Mouse (Mus musculus): Measurements from ENCODE around the gene Hddc3.

The Hddc3 gene

DNA sequence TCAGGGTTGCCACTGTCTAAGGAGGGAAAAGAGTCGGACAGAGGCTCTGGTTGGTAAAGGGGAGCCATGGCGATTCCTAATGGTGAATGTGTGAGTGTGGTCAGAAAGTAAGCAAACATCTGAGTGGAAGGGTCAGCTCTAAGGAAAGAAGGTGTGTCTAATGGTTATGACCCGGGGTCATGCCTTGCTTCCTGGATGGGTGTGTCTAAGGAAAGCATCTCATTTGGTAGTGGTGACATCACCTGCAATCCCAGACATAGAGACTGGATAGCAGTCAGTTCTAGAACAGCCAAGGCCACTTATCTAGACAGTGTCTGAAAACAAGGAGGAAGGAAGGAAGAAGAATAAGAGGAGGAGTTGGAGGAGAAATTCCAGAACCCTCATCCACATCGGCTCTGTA is 8.1 kb upstream of the Hddc3 start:
- DNase-seq (ENCODE audit: low read depth, low spot score) = no peak

- DNase-seq (ENCODE audit: low read depth, low spot score) = no peak
These were observed 6.0 kb upstream of the Hddc3 start for GRCm38 (mm10) chr7:80336932-80337331.

GRCm38 (mm10) chr7:80339371-80339770 is 3.5 kb upstream of the Hddc3 start:
- DNase-seq (ENCODE audit: low read depth, low spot score) = peak; percentile 67

GRCm38 (mm10) chr7:80339793-80340628 is 2.9 kb upstream of the Hddc3 start:
- peak; percentile 98 for DNase-seq (ENCODE audit: low read depth, low spot score)

GRCm38 (mm10) chr7:80340793-80341192 is 2.1 kb upstream of the Hddc3 start, which contains the start of gene Unc45a:
TSS of gene Unc45a (minus strand) at chr7:80341005.
- DNase-seq (ENCODE audit: low read depth, low spot score) = peak; percentile 86

DNA sequence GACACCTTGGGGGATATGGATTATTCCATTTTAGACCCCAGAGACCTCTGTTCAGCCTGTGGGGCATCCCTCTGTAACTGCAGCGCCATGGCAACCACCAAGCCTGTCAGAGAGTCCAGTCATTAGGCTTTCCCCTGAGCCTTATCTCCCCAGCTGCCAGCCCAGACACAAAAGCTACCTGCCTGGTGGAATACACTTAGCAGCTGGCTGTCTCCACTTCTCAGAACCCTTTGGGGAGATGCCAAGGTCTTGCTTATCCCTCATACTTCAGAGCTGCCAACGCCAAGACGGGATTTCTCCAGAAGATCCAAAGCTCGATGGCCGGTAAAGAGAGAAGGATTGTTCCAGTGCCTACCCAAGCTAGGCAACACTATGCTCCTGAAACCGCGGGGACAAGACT is 1.1 kb upstream of the Hddc3 start:
- no peak for DNase-seq (ENCODE audit: low read depth, low spot score)

DNA sequence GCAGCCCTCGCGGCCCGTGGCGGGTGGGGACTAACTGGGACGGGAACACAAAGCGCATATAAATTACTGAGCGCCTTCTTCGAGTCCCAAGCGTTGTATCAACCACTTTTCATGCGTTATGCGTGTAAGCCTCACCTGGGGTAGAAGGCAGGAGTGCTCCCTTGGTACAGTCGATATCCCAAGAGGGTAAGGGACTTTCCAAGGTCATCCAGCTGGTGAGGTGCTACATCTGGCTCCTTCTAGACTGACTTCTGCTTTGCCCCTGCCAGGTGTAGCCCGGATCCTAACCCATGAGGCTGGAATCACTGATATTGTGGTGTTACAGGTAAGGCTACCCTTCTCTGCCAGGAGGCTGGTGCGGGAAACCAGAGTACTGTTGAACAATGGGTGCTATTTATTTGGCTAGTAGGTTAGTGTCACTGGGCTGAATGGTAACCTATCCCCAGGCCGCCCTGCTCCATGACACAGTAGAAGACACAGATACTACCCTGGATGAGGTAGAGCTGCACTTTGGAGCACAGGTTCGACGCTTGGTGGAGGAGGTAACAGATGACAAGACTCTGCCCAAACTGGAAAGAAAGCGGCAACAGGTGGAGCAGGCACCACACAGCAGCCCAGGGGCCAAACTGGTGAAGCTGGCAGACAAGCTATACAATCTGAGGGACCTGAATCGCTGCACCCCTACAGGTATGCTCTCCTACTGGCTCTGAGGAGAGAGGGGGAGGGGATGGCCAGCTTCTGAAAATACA is 540 bp downstream of the Hddc3 start:
- DNase-seq (ENCODE audit: low read depth, low spot score) = no peak

- DNase-seq (ENCODE audit: low read depth, low spot score) = no peak
These were observed 3.3 kb downstream of the Hddc3 start for GRCm38 (mm10) chr7:80346173-80346572.

GRCm38 (mm10) chr7:80346830-80347229 is 3.9 kb downstream of the Hddc3 start:
- DNase-seq (ENCODE audit: low read depth, low spot score) = no peak

- no peak for DNase-seq (ENCODE audit: low read depth, low spot score)
These were observed 5.0 kb downstream of the Hddc3 start for GRCm38 (mm10) chr7:80347670-80348586.

DNA sequence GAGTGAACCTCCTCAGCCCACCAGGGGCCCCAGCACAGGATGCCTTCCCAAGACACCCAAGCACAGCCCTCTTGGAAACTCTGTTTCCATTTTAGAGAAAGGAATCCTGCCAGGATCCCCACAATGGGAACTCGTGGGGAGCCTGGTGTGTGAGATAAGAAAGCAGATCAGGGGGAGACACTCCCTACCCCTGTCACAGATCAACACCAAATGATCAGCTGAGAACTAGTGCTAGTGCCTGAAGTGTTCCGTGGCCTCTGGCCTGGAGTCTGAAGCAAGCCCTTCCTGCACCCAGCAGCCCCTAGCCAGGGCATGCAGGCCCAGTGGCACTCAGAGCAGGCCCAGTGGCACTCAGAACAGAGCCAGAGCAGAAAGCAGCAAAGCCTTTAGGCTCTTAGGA is 7.9 kb downstream of the Hddc3 start:
- no peak for DNase-seq (ENCODE audit: low read depth, low spot score)

DNA sequence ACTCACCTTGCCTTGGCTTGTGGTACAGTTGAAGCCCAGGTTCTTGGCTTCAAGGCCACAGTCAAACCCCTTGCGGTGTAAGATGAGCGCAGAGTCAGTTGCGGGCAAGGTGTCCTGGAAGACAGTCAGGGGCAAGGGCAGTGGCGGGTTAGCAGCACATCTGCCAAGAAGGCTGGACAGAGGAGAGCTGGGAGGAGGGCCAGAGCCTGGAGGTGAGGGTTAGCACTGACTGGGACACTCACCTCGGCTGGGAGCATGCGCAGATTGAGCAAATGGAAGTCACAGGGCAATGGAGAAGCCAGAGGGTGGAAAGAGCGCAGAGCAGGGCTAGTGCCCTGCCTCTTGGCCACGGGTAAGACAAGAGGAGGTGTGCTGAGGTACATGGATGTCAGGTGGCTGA is 10.0 kb downstream of the Hddc3 start:
- no peak for DNase-seq (ENCODE audit: low read depth, low spot score)

DNA sequence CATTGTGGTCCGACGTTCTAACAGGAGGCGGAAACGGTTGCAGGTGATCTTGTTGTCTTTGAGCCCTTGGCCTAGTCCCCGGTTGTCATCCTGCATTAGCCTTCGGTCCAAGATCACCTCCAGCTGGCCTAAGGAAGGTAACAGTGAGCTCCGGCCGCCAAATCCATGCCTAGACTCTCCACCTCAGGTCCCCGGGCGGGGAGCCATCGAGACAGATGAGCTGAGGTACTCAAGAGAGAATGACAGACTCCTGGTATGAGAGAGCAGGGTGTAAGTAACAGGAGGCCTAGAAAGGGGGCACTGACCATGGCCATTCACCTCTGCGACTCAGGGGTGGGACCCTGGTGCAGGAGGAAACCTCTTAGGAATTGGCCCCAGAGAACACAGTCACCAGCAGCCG is 13.4 kb downstream of the Hddc3 start:
- DNase-seq (ENCODE audit: low read depth, low spot score) = no peak

- no peak for DNase-seq (ENCODE audit: low read depth, low spot score)
These were observed 14.3 kb downstream of the Hddc3 start for GRCm38 (mm10) chr7:80357156-80357555.

GRCm38 (mm10) chr7:80358039-80358438 is 15.1 kb downstream of the Hddc3 start:
- DNase-seq (ENCODE audit: low read depth, low spot score) = no peak

- DNase-seq (ENCODE audit: low read depth, low spot score) = no peak
These were observed 17.5 kb downstream of the Hddc3 start for GRCm38 (mm10) chr7:80360435-80360834.

- no peak for DNase-seq (ENCODE audit: low read depth, low spot score)
These were observed 22.9 kb downstream of the Hddc3 start for GRCm38 (mm10) chr7:80365759-80366158.

GRCm38 (mm10) chr7:80367232-80367631 is 24.3 kb downstream of the Hddc3 start:
- no peak for DNase-seq (ENCODE audit: low read depth, low spot score)

GRCm38 (mm10) chr7:80368009-80368408 is 25.1 kb downstream of the Hddc3 start:
- no peak for DNase-seq (ENCODE audit: low read depth, low spot score)

DNA sequence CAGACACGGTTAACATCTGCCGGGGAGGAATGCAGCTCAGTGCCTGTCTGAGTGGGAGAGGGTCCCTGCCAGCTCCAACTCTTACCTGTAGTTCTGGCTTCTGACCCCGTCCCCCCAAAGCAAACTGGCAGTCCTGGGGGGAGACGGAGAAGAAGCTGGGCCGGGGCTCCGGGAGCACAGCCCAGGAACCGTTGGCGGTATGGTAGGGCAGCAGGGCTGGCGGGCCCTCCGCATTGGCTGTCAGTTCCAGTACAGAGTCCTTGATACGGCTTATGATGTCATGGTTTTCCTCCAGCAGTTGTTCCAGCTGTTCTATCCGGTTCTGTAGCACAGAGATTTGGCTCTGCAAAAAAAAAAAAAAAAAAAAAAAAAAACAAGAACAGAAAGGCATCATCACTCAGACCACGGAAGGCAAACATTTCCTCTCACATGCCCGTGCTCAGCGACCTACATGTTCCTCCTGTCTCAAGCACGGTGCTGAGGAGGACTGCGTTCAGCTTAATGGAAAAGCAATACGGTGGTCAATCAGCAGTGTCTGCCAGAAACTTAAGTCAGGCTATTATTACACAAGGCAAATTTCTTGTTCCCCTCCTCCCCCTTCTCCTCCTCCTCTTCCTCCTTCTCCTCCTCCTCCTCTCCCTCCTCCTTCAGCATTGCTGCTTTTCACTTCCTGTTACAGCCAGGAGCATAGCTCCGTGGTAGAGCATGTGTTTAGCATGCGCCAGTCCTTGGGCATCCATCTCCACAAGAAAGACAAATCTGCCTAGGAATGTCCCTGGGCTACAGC is 25.9 kb downstream of the Hddc3 start:
- DNase-seq (ENCODE audit: low read depth, low spot score) = peak; percentile 81

GRCm38 (mm10) chr7:80369461-80369860 is 26.6 kb downstream of the Hddc3 start:
- DNase-seq (ENCODE audit: low read depth, low spot score) = no peak
